Mouse (Mus musculus): Measurements from ENCODE around the gene Cry2.

GRCm38 (mm10) chr2:92367383-92368029, 66.3 kb downstream of the Cry2 start:
- TF ChIP-seq CTCF (IDR thresholded peaks at IDR 0.05), result no peak
- no peak for TF ChIP-seq POLR2A (IDR thresholded peaks at IDR 0.05; ENCODE audit: insufficient read depth, low read depth, low read length)
